Mouse (Mus musculus) forebrain, embryonic 16.5 days (tissue): ENCODE results near the gene Sycp2l. TPM values are rescaled to one million over a fixed set of nuclear protein-coding genes. Genes with fewer than 3 reads are reported as not detected.
A peak's percentile ranks its signal among the peaks of the same experiment; 100 is the strongest.

Experiments used
- ATAC-seq: fragments of 200-750 bp; cut with Nextera tagmentation; 2 replicates; pipeline ENCODE4 v1.8.0; 2017; ENCODE audit warnings: mild to moderate bottlenecking, moderate library complexity
- H3K27ac ChIP-seq: fragments of 300-500 bp; sonication (generic); 2 replicates; pipeline ENCODE4 v1.5.1; 2014; ENCODE audit warnings: low read length, control low read depth
- H3K27me3 ChIP-seq: fragments of 300-500 bp; sonication (generic); replicated peaks from 2 replicates; pipeline ENCODE4 v1.6.1; 2014; ENCODE audit warnings: low read length; ENCODE audit not compliant: control insufficient read depth, insufficient read depth
- H3K36me3 ChIP-seq: fragments of 300-500 bp; sonication (generic); 2 replicates; pipeline ENCODE4 v1.6.1; 2014; ENCODE audit not compliant: control insufficient read depth, insufficient read depth
- H3K4me1 ChIP-seq: fragments of 300-500 bp; sonication (generic); replicated peaks from 2 replicates; pipeline ENCODE4 v1.6.1; 2014; ENCODE audit warnings: low read length; ENCODE audit not compliant: control insufficient read depth, insufficient read depth
- H3K4me2 ChIP-seq: fragments of 300-500 bp; sonication (generic); 2 replicates; pipeline ENCODE4 v1.6.1; 2014; ENCODE audit warnings: mild to moderate bottlenecking, low read length, control low read depth
- H3K4me3 ChIP-seq: fragments of 300-500 bp; sonication (generic); replicated peaks from 2 replicates; pipeline ENCODE4 v1.5.1; 2014; ENCODE audit warnings: mild to moderate bottlenecking, low read length, control low read depth
- H3K9ac ChIP-seq: fragments of 300-500 bp; sonication (generic); replicated peaks from 2 replicates; pipeline ENCODE4 v1.6.1; 2014; ENCODE audit warnings: low read depth, low read length, control low read depth
- H3K9me3 ChIP-seq: fragments of 300-500 bp; sonication (generic); 2 replicates; pipeline ENCODE4 v1.6.1; 2016; ENCODE audit warnings: low read length; ENCODE audit not compliant: control insufficient read depth
- WGBS: fragments of 180-500 bp; shearing (Covaris S2); extraction: QIAGEN DNeasy Blood & Tissue Kit; methylation state at CpG from one replicate; pipeline ENCODE4 v1.1.7; 2014; 5-methylcytosine and 5-hydroxymethylcytosine counted together
- polyA plus RNA-seq: library from polyadenylated mRNA; unstranded; fragments of >200 nt; fragmentation: Nextera tagmentation; extraction: Ambion mirVana; gene quantifications from 2 replicates; pipeline ENCODE4 v1.2.1, GENCODE M21; 2015

Sycp2l gene
- not detected in 2 replicates for polyA plus RNA-seq

DNA sequence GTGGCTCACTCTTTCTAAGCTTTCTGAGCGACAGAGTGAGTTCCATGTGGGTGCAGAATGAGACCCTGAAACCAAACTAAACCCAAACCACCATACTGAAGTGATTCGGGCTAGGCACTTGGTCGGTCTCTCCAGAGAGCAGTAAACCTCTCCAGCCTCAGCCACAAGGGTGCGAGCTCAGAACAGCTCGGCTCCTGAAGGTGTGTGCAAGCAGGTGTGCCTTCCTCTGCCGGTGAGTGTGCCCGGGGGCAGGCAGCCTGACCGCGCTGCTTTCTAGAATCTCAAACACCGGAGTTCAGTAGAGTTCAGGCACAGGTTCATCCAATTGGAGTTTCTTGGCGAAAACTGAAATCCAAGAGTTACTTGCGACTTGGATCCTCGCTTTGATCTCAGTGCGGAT, at the start of gene Sycp2l:
TSS of gene Sycp2l (plus strand) at position 368 of the 400 bp plus-strand sequence.
- Histone ChIP-seq H3K27me3 (0 out of 2 replicates have a peak, but pooled peaks cover 7% of the 10 kb centered on the region), H3K4me2 (0 out of 2 replicates have a peak within 1 kb of the TSS, but pooled peaks have one; percentile 7), H3K9ac (no peak within 1 kb of the TSS), H3K4me1 (no peaks in the 10 kb centered on the region), H3K9me3 (no peaks in the 10 kb centered on the region), H3K4me3 (no peak within 1 kb of the TSS), H3K36me3 (no peaks in the 10 kb centered on the region), H3K27ac (no peak within 1 kb of the TSS)
- 29% methylated on average over 14 of the region's 14 CpGs for WGBS
- no peak for ATAC-seq

DNA sequence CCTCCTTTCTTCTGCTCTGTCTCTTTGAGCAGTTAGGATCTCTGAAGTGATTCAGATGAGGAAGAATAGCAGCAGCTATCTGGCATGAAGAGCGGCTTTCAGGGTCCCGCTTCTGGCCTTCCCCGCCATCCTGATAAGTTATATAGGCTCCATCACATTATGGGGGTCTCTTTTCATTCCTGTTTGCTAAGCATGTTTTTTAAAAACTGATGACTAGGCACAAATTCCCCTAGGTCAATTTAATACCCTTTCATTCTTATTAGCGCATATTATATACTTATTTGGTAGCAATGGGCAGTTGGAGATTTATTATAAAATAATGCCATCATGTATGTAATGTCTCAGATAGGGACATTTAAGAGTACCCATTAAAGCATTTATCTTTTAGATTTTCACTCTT, 46.5 kb upstream of the Sycp2l start:
- WGBS, result 95% methylated on average over 4 of the region's 4 CpGs
- ATAC-seq, result no peak

GRCm38 (mm10) chr13:41071617-41072016, 42.5 kb upstream of the Sycp2l start:
- Histone ChIP-seq H3K9me3 (no peaks in the 10 kb centered on the region), H3K27me3 (no peaks in the 10 kb centered on the region), H3K9ac (no peak overlapping the region), H3K36me3 (no peaks in the 10 kb centered on the region), H3K4me2 (no peak overlapping the region), H3K4me3 (no peak overlapping the region), H3K27ac (no peak overlapping the region), H3K4me1 (no peaks in the 10 kb centered on the region)
- WGBS, result 68% methylated on average over 11 of the region's 11 CpGs
- ATAC-seq, result peak; percentile 70

More for the DNA sequence above, 46.5 kb upstream of the Sycp2l start:
- Histone ChIP-seq H3K27me3 (no peaks in the 10 kb centered on the region), H3K9me3 (no peaks in the 10 kb centered on the region), H3K9ac (no peak overlapping the region), H3K4me3 (no peak overlapping the region), H3K4me2 (no peak overlapping the region), H3K4me1 (no peaks in the 10 kb centered on the region), H3K27ac (no peak overlapping the region), H3K36me3 (no peaks in the 10 kb centered on the region)

DNA sequence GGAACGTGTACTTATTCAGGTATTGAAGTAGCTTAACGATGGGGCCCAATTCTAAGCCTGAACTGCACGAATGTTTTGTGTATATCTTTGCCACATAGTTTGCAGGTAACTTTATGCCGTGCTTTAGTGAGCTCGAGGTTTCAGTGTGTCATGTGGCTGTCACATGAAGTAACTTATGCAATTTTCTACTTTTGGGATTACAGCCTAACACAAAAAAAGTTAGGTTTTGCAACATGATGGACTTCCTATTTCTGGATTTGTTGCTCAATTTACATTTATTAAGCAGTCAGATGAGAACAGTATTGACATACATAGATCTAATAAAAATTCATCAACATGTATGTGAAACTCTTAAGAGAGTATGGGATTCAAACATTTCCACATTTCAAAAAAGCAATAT, 40.3 kb upstream of the Sycp2l start:
- H3K4me2 ChIP-seq, result no peak overlapping the region

DNA sequence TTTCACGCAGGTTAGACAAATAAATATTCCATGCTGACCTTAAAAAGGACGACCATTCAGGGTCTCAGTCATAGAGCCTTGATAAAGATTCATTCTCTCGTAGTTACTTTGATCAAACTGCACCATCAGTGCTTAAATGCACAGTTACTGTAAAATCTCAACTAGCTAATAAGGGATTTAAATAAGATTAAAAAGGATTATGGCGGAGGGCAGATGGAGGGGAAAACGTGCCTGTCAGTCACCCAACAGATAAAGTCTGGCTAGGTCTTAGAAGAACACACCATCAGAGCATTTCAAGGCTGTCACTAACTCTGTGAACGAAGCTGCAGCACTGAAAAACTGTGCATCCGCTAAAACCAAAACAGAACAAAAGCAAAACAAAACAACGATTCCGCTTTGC, 36.2 kb upstream of the Sycp2l start:
- Histone ChIP-seq H3K9me3 (no peaks in the 10 kb centered on the region), H3K4me1 (peaks cover 15% of the 10 kb centered on the region), H3K4me2 (peak overlapping the region; percentile 74), H3K9ac (no peak overlapping the region), H3K36me3 (no peaks in the 10 kb centered on the region), H3K27ac (no peak overlapping the region), H3K27me3 (peaks cover 2% of the 10 kb centered on the region; the same call in 1 of the 2 replicates), H3K4me3 (no peak overlapping the region)
- 39% methylated on average over 9 of the region's 9 CpGs for WGBS
- ATAC-seq, result no peak

More for the DNA sequence above, 40.3 kb upstream of the Sycp2l start:
- peaks cover 7% of the 10 kb centered on the region for H3K4me1 ChIP-seq
- H3K4me3 ChIP-seq, result no peak overlapping the region
- no peaks in the 10 kb centered on the region for H3K36me3 ChIP-seq
- 68% methylated on average over 5 of the region's 5 CpGs for WGBS
- no peak for ATAC-seq
- H3K9ac ChIP-seq, result no peak overlapping the region
- no peak overlapping the region for H3K27ac ChIP-seq
- no peaks in the 10 kb centered on the region; the same call in 1 of the 2 replicates for H3K27me3 ChIP-seq
- H3K9me3 ChIP-seq, result no peaks in the 10 kb centered on the region

DNA sequence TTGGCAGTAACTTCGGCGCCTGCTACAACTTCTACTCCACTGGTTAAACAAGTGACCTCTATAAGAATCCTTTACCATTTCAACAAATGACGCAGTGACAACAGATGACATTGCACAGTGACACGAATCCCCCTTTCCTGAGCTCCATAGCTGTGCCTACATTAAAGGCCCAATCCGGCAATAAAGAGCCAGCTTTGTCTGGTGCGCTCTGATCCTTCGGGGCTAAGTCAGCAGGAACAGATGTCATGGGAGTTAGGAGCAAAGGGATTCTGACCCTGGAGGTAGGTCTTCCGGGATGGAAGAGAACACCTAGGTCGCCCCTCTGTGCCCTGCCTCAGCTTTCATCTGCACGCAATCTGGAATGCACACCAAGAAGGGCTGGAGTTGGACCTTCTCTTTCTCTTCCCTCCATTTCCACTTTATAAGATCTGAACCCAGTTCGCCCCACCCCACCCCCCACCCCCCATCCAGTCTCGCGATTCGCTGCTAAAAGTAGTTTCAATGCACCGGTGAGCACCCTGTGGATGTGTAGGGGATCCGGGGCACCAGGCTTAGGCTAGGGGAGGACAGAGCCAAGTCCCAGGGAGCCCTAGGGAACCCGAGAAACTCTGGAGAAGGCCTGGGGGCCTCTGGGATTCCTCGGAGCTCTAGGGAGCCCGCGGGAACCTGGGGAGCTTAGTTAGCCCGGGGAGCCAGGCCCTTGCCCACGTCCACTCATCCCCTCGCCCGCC, 35.3 kb upstream of the Sycp2l start:
- H3K4me2 ChIP-seq, result peak overlapping the region; percentile 74
- 7% methylated on average over 24 of the region's 24 CpGs for WGBS
- peak; percentile 66; the same call in 1 of the 2 replicates for ATAC-seq
- H3K27ac ChIP-seq, result no peak overlapping the region
- H3K4me3 ChIP-seq, result peak overlapping the region; percentile 49
- H3K9me3 ChIP-seq, result no peaks in the 10 kb centered on the region
- H3K4me1 ChIP-seq, result peaks cover 15% of the 10 kb centered on the region
- H3K27me3 ChIP-seq, result peaks cover 2% of the 10 kb centered on the region; the same call in 1 of the 2 replicates
- H3K9ac ChIP-seq, result peak overlapping the region; percentile 55
- H3K36me3 ChIP-seq, result no peaks in the 10 kb centered on the region

- peak; percentile 94 for ATAC-seq
- Histone ChIP-seq H3K27ac (no peak within 1 kb of the TSS), H3K36me3 (no peaks in the 10 kb centered on the region), H3K4me3 (peak within 1 kb of the TSS; percentile 49), H3K9ac (peak within 1 kb of the TSS; percentile 55), H3K4me2 (peak within 1 kb of the TSS; percentile 74), H3K27me3 (peaks cover 2% of the 10 kb centered on the region; the same call in 1 of the 2 replicates), H3K4me1 (peaks cover 15% of the 10 kb centered on the region), H3K9me3 (no peaks in the 10 kb centered on the region)
- WGBS, result under 1% methylated on average over 40 of the region's 40 CpGs
Measured at GRCm38 (mm10) chr13:41079421-41079780, 34.7 kb upstream of the Sycp2l start, which contains the start of gene Mak. Mak (minus strand) TSS chr13:41079706.

GRCm38 (mm10) chr13:41079859-41080258, 34.2 kb upstream of the Sycp2l start:
- no peak overlapping the region for H3K27ac ChIP-seq
- H3K9me3 ChIP-seq, result no peaks in the 10 kb centered on the region
- no peak; the same call in 1 of the 2 replicates for ATAC-seq
- H3K4me1 ChIP-seq, result peaks cover 15% of the 10 kb centered on the region
- H3K27me3 ChIP-seq, result peaks cover 2% of the 10 kb centered on the region; the same call in 1 of the 2 replicates
- no peaks in the 10 kb centered on the region for H3K36me3 ChIP-seq
- peak overlapping the region; percentile 74 for H3K4me2 ChIP-seq
- WGBS, result 52% methylated on average over 5 of the region's 5 CpGs
- H3K4me3 ChIP-seq, result peak overlapping the region; percentile 49; the same call in 1 of the 2 replicates
- no peak overlapping the region for H3K9ac ChIP-seq

DNA sequence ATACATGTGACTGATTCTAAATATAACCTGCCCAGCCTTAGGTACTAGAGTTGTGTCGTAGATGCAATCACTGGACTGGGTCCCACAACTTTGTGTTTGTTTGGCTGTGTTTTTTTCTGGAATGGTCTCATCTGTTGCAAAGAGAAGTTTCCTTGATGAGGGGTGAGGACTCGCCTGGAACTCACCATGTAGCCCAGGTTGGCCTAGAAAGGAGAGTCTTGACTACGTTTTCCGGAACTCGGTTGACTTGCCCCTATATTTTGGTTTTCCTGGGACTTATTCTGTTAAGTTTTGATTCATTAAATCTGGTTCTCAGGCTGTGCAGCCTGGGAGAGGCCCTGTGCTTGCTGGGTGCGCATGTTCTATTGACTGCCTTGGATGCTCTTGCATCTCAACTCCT, 33.4 kb upstream of the Sycp2l start:
- no peak for ATAC-seq
- H3K4me3 ChIP-seq, result no peak overlapping the region
- no peak overlapping the region for H3K4me2 ChIP-seq
- no peak overlapping the region for H3K9ac ChIP-seq
- H3K27me3 ChIP-seq, result peaks cover 2% of the 10 kb centered on the region; the same call in 1 of the 2 replicates
- 96% methylated on average over 6 of the region's 6 CpGs for WGBS
- H3K9me3 ChIP-seq, result no peaks in the 10 kb centered on the region
- H3K36me3 ChIP-seq, result no peaks in the 10 kb centered on the region
- H3K4me1 ChIP-seq, result peaks cover 15% of the 10 kb centered on the region
- no peak overlapping the region for H3K27ac ChIP-seq
